Mouse (Mus musculus) limb, embryonic 11.5 days (tissue): ENCODE data around the gene Slit3. TPM values are rescaled to one million over a fixed set of nuclear protein-coding genes. Genes with fewer than 3 reads are reported as not detected.
A peak's percentile ranks its signal among the peaks of the same experiment; 100 is the strongest.

Experiments used
- ATAC-seq: fragments of 200-750 bp; cut with Nextera tagmentation; 2 replicates; pipeline ENCODE4 v1.8.0; 2017; ENCODE audit warnings: low read depth; ENCODE audit not compliant: insufficient number of reproducible peaks, low FRiP score, low TSS enrichment
- DNase-seq: peaks from one replicate; pipeline ENCODE4 v3.0.0-alpha.2; 2015; ENCODE audit warnings: low spot score
- H3K27ac ChIP-seq: fragments of 300-500 bp; sonication (generic); replicated peaks from 2 replicates; pipeline ENCODE4 v1.5.1; 2014; ENCODE audit warnings: low read depth, mild to moderate bottlenecking, low read length
- H3K27me3 ChIP-seq: fragments of 300-500 bp; sonication (generic); 2 replicates; pipeline ENCODE4 v1.6.1; 2014; ENCODE audit warnings: mild to moderate bottlenecking, low read length, mixed read lengths; ENCODE audit not compliant: control insufficient read depth, insufficient read depth
- H3K36me3 ChIP-seq: fragments of 300-500 bp; sonication (generic); 2 replicates; pipeline ENCODE4 v1.6.1; 2014; ENCODE audit warnings: mild to moderate bottlenecking, low read length, moderate library complexity, mixed read lengths; ENCODE audit not compliant: control insufficient read depth, insufficient read depth
- H3K4me1 ChIP-seq: fragments of 300-500 bp; sonication (generic); 2 replicates; pipeline ENCODE4 v1.6.1; 2014; ENCODE audit warnings: low read length, mixed read lengths; ENCODE audit not compliant: control insufficient read depth, insufficient read depth
- H3K4me2 ChIP-seq: fragments of 300-500 bp; sonication (generic); 2 replicates; pipeline ENCODE4 v1.6.1; 2014; ENCODE audit warnings: low read depth, mild to moderate bottlenecking, moderate library complexity; ENCODE audit not compliant: severe bottlenecking
- H3K4me3 ChIP-seq: fragments of 300-500 bp; sonication (generic); 2 replicates; pipeline ENCODE4 v1.5.1; 2014; ENCODE audit warnings: low read depth, low read length
- H3K9ac ChIP-seq: fragments of 300-500 bp; sonication (generic); 2 replicates; pipeline ENCODE4 v1.6.1; 2014; ENCODE audit warnings: mild to moderate bottlenecking, low read length
- H3K9me3 ChIP-seq: fragments of 300-500 bp; sonication (generic); 2 replicates; pipeline ENCODE4 v1.6.1; 2016; ENCODE audit warnings: low read length; ENCODE audit not compliant: control insufficient read depth
- WGBS: fragments of 180-500 bp; shearing (Covaris S2); extraction: QIAGEN DNeasy Blood & Tissue Kit; methylation state at CpG from one replicate; pipeline ENCODE4 v1.1.7; 2014; 5-methylcytosine and 5-hydroxymethylcytosine counted together
- polyA plus RNA-seq: library from polyadenylated mRNA; unstranded; fragments of >200 nt; fragmentation: Nextera tagmentation; extraction: Ambion mirVana; gene quantifications from 2 replicates; pipeline ENCODE4 v1.2.1, GENCODE M21; 2014

The Slit3 gene
- polyA plus RNA-seq, 1 experiment from 2014 or later = 30.6 TPM

- Histone ChIP-seq H3K9me3 (no peaks in the 10 kb centered on the region), H3K4me2 (0 out of 2 replicates have a peak overlapping the region, but pooled peaks have one; percentile 12), H3K27me3 (no peaks in the 10 kb centered on the region), H3K27ac (peak overlapping the region; percentile 10; the same call in 1 of the 2 replicates), H3K9ac (no peak overlapping the region), H3K4me3 (no peak overlapping the region), H3K4me1 (peaks cover 48% of the 10 kb centered on the region), H3K36me3 (no peaks in the 10 kb centered on the region)
- DNase-seq = peak; percentile 78
- 12% methylated on average over 9 of the region's 9 CpGs for WGBS
- ATAC-seq = peak; percentile 77
Measured at GRCm38 (mm10) chr11:35447951-35448350, 326.9 kb downstream of the Slit3 start.

- H3K36me3 ChIP-seq = no peaks in the 10 kb centered on the region
- H3K4me2 ChIP-seq = no peak overlapping the region
- peaks cover 47% of the 10 kb centered on the region for H3K4me1 ChIP-seq
- DNase-seq (no peak), ATAC-seq (no peak)
- H3K27ac ChIP-seq = no peak overlapping the region
- 88% methylated on average over 6 of the region's 6 CpGs for WGBS
- H3K27me3 ChIP-seq = no peaks in the 10 kb centered on the region
- no peaks in the 10 kb centered on the region for H3K9me3 ChIP-seq
- no peak overlapping the region for H3K4me3 ChIP-seq
- no peak overlapping the region for H3K9ac ChIP-seq
Measured at GRCm38 (mm10) chr11:35449199-35449598, 328.2 kb downstream of the Slit3 start.

DNA sequence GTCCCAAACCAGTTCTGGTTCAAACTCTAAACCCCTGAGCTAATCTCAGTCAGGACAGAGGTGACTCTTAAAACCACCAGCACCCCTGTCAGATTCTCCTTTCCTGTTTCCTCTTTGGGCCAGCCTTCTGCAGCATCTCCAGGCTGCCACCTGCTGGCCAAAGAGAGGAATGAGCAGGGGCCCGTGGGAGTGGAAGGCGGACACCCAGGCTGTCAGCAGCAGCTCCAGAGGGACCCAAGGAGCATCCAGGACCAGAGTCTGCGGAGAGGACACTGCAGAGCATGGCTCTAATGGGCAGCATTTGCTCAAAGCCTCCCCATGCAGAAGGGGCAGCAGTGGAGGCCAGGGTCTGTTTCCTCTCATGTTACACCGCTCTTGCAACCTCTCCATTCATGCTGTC lies 330.6 kb downstream of the Slit3 start:
- no peak overlapping the region for H3K9ac ChIP-seq
- H3K4me2 ChIP-seq = no peak overlapping the region
- no peak for ATAC-seq
- H3K4me1 ChIP-seq = peaks cover 47% of the 10 kb centered on the region
- H3K36me3 ChIP-seq = no peaks in the 10 kb centered on the region
- no peak overlapping the region for H3K4me3 ChIP-seq
- H3K27me3 ChIP-seq = no peaks in the 10 kb centered on the region
- H3K27ac ChIP-seq = no peak overlapping the region
- H3K9me3 ChIP-seq = no peaks in the 10 kb centered on the region
- 12% methylated on average over 4 of the region's 4 CpGs for WGBS
- peak; percentile 81 for DNase-seq

DNA sequence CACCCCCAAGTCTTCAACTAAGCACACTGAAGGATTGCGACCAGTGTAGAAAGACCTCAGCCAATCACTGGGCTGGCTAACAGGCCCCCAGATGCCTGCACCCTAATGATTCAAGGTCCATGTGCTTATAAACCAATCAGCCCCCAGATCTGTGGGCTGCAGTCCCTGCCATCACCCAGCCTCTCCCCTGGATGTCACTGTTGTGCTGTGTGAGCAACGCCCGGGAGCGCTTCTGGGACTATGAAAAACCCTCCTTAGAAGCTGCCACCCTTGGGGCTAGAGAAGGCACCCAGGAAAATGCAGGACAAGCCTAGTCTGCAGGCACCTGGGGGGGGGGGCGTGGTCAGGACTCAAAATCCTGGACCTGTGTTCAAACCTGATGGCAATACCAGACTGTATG lies 331.4 kb downstream of the Slit3 start:
- DNase-seq (peak; percentile 70), ATAC-seq (peak; percentile 58; the same call in 1 of the 2 replicates)
- Histone ChIP-seq H3K27ac (no peak overlapping the region), H3K9me3 (no peaks in the 10 kb centered on the region), H3K4me1 (peaks cover 44% of the 10 kb centered on the region), H3K9ac (no peak overlapping the region), H3K27me3 (no peaks in the 10 kb centered on the region), H3K4me2 (no peak overlapping the region), H3K4me3 (no peak overlapping the region), H3K36me3 (no peaks in the 10 kb centered on the region)
- 41% methylated on average over 5 of the region's 5 CpGs for WGBS

DNA sequence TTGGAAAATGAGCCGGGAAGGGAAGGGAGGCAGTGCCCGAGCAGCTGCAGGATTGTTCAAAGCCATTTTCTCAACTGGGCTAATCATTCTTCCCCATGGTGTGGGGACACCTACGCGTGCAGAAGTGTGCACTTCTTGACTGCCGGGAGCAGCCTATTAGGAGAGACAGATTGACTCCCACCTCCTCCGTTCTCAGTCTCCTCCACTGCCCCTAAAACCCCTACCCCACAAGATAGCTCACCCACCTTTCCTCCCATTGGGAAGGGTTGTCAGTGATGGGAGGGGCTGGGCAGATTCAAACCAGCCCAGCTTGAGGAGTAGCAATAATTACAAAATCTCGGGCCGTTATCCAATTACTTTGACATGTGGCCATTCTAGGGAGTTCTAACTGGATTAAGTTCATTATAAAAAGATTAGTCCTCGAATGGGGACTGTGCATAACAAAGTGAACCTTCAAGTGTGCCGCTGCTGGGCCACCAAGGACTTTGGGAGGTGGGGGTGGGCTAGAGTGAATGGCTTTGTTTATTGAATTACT lies 333.2 kb downstream of the Slit3 start:
- H3K36me3 ChIP-seq = no peaks in the 10 kb centered on the region
- ATAC-seq (no peak), DNase-seq (no peak)
- no peak overlapping the region for H3K9ac ChIP-seq
- H3K4me1 ChIP-seq = peaks cover 36% of the 10 kb centered on the region
- no peaks in the 10 kb centered on the region for H3K27me3 ChIP-seq
- H3K4me2 ChIP-seq = no peak overlapping the region
- WGBS = 28% methylated on average over 10 of the region's 10 CpGs
- H3K27ac ChIP-seq = no peak overlapping the region
- no peaks in the 10 kb centered on the region for H3K9me3 ChIP-seq
- no peak overlapping the region for H3K4me3 ChIP-seq

- peaks cover 32% of the 10 kb centered on the region for H3K4me1 ChIP-seq
Measured at GRCm38 (mm10) chr11:35454781-35455180, 333.8 kb downstream of the Slit3 start.

DNA sequence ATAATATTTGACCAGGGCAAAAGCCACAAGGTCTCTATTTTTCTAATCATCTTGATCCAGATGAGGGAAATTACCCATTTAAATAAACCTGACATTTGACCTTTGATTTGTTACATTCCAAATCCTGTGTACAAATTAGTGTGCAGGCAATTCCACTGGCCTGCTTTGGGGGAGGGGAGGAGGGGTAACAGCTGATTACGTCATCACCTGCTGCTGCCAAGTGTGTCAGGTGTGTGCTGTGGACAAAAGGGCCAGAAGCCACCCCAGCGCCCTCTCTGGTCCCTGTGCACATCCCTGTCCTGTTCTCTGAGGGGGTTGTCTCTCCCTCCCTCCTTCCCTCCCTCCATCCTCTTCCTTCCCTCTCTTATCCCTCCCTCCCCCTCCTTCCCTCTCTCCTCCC lies 337.0 kb downstream of the Slit3 start:
- H3K36me3 ChIP-seq = no peaks in the 10 kb centered on the region
- no peak overlapping the region for H3K9ac ChIP-seq
- H3K27me3 ChIP-seq = no peaks in the 10 kb centered on the region
- H3K4me3 ChIP-seq = no peak overlapping the region
- no peaks in the 10 kb centered on the region for H3K9me3 ChIP-seq
- DNase-seq = no peak
- peaks cover 11% of the 10 kb centered on the region for H3K4me1 ChIP-seq
- no peak overlapping the region for H3K4me2 ChIP-seq
- WGBS = 46% methylated on average over 2 of the region's 2 CpGs
- no peak for ATAC-seq
- no peak overlapping the region for H3K27ac ChIP-seq

More at GRCm38 (mm10) chr11:35454781-35455180, 333.8 kb downstream of the Slit3 start:
- Histone ChIP-seq H3K4me2 (no peak overlapping the region), H3K9ac (no peak overlapping the region), H3K27me3 (no peaks in the 10 kb centered on the region), H3K27ac (no peak overlapping the region), H3K9me3 (no peaks in the 10 kb centered on the region), H3K4me3 (no peak overlapping the region), H3K36me3 (no peaks in the 10 kb centered on the region)
- ATAC-seq = no peak
- WGBS = 87% methylated on average over 4 of the region's 4 CpGs
- DNase-seq = no peak

DNA sequence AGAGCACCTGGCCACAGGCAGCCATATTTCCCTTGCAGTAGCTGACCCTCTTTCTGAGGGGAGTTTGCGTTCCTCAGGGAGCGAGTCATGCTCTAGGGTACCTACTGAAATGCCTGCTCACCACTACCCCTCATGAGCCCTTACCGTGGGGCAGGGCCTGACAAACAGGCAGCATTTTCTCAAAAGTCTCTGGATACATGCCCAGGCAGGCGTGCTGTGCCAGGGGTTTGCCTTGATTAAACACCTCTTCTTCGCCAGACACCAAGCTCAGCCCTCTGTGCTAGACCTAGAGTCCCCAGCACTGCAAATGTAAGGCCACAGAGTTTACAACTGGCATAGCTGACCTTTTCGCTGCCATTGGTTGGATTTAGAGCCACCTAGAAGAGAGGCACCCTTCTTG lies 345.7 kb downstream of the Slit3 start:
- Histone ChIP-seq H3K4me2 (no peak overlapping the region), H3K9me3 (no peaks in the 10 kb centered on the region), H3K27me3 (no peaks in the 10 kb centered on the region), H3K36me3 (no peaks in the 10 kb centered on the region), H3K27ac (no peak overlapping the region), H3K9ac (no peak overlapping the region), H3K4me1 (peaks cover 22% of the 10 kb centered on the region), H3K4me3 (no peak overlapping the region)
- 94% methylated on average over 6 of the region's 6 CpGs for WGBS
- no peak for DNase-seq
- no peak for ATAC-seq

DNA sequence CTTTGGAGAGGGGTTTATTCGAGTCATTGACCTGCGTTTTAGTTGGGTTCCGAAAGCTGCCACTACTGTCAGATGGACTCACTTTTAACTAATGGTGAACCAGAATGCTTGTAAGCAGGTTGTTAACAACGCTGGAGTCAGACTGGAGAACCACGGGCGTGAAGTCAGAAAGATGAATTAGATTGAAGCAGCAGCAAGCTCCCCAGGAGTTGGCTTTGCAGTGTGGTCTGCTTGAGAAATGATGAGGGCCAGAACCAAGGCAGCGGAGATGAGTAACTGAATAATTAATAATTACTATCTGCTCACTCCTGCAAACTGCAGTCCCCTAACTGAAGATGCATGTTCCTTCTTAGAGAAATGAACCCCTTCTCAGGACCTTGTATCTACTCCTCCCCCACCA lies 347.8 kb downstream of the Slit3 start:
- Histone ChIP-seq H3K4me1 (peaks cover 33% of the 10 kb centered on the region), H3K9me3 (no peaks in the 10 kb centered on the region), H3K27ac (no peak overlapping the region), H3K4me2 (no peak overlapping the region), H3K36me3 (no peaks in the 10 kb centered on the region), H3K9ac (no peak overlapping the region), H3K4me3 (no peak overlapping the region), H3K27me3 (no peaks in the 10 kb centered on the region)
- 76% methylated on average over 7 of the region's 7 CpGs for WGBS
- ATAC-seq = no peak
- no peak for DNase-seq
